Mouse (Mus musculus): ENCODE measurements at regions not wholly inside any gene's neighbourhood (a gene's known extent, or its start where the extent isn't known, plus 50 kb on each side); places are given as distances from the start of the nearest gene placed in this dataset.
"Not testable (repeated sequence)": the region's sequence is repeated elsewhere in the genome, so short reads cannot be mapped to it uniquely, and the experiment has no call there.

DNA sequence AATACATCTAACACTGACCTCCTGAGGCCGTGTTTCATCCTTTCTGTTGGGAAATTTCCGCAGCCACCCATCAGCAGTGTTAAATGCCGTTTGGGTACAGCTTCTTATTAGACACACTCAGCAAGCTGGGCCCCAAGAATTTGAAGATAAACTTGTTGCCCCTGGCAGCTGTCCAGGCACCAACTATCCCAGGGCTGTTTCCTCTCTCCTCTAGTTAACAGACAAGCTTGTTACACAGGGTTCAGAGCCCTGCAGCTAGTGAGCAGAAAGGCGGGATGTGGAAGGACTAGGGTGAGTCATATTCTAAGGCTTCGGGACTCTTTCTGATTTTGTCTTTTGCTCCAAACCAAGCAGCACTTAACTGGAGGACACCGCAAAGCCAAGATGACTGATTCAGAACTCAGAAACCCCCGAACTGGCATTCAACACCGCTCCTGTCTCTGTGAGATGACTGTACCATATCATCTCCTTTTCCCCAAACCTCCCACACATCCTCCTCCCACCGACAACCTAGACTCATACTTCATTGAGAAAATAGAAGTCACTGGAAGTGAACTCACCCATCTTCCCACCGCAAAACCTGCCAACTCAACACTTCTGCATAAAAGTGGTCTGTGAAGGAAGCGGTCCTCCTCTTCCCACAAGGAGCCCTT, 198.2 kb downstream of the Csl start:
- no peak for DNase-seq
- intact Hi-C loops (cut with DNase I): no loop called here

GRCm38 (mm10) chr10:99564605-99565004, 194.9 kb downstream of the Csl start:
- DNase-seq: no peak
- intact Hi-C loops (cut with DNase I): no loop called here

DNA sequence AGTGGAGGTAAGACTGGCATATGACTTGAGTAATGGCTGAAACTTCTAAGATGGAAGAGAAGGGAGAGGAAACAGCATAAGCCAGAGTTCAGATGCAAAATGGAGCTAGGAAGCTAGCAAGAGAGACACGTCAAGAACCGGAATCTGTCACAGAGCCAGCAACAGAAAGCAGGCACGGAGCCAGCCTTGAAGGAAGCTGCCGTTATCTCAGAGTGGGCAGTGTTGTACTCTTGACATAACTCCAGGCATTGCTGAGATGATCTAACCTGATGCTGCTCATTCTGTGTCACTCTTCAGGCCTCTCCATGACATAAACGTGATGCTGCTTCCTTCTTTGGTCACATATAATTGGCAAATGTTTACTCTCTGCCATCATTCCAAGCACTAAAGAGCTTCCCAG, 191.0 kb downstream of the Csl start:
- intact Hi-C loops (cut with DNase I): no loop called here
- peak; percentile 8 to 40 for DNase-seq

DNA sequence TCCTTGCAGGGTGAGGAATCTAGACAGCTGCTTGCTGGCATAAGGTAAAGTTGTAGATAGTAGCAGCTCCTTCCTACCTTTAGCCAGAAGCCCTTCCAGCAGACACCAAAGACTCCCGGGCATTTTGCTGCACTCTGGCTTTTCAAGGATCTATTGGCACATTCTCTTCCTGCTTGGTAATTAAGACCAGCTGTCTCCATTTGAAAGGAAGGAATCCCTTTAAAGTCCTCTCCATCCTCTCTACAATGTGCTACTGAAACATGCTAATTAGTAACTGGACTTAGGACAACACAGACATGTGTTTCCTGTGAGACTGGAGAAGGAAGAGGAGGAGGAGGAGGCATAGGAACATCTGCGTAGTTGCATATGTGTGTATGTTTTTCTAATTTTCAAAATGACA, 189.3 kb downstream of the Csl start:
- intact Hi-C loops (cut with DNase I): no loop called here
- DNase-seq: peak in 1 of 2 experiments; percentile 14

DNA sequence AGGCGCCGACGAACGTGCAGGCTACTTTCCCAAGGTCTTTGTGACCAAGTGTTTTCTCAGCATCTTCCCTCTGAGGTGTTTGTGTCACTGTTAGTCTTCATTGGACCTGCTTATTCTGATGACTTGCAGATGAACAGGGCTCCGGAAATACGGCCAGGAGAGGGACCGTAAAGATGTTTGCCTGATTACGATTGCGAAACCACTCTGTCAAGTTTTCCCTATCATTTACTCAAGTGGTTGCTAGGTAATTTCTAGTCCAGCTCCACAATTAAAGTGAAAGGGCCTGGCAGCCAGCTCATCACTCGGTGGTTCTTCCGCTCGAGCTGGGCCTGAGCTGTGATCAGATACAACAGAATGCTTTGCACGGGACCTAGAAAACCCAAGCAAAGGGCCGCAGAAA, 185.5 kb downstream of the Csl start:
- DNase-seq: no peak
- intact Hi-C loops (cut with DNase I): no loop called here

GRCm38 (mm10) chr10:99575294-99575693, 184.2 kb downstream of the Csl start:
- intact Hi-C loops (cut with DNase I): loop anchor here (5.0 kb wide), 4 partner anchors 108 to 468 kb away; partner anchors contain the start of genes Galnt4 and Poc1b
- no peak for DNase-seq

DNA sequence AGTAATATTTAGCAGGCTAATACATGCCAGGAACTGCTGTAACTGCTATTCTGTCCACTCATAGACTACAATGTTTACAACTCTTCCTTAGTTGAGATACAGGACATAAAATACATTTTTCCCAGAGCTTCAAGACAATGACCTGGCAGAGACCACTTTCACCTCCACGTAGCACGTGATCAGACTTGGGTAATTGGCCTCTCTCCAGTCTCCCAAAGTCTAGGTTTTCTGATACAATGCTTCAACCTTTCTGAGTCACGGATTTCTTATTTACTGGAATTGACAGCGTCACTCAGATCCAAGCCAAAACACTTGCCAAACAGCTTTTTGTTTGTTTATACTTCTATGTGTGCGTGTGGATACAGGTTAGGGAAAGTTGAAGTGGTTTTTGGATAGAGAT, 183.2 kb downstream of the Csl start:
- intact Hi-C loops (cut with DNase I): loop anchor here (2.0 to 5.0 kb wide), 6 partner anchors 50 to 469 kb away; partner anchors contain the start of genes Galnt4 and Poc1b
- no peak for DNase-seq

DNA sequence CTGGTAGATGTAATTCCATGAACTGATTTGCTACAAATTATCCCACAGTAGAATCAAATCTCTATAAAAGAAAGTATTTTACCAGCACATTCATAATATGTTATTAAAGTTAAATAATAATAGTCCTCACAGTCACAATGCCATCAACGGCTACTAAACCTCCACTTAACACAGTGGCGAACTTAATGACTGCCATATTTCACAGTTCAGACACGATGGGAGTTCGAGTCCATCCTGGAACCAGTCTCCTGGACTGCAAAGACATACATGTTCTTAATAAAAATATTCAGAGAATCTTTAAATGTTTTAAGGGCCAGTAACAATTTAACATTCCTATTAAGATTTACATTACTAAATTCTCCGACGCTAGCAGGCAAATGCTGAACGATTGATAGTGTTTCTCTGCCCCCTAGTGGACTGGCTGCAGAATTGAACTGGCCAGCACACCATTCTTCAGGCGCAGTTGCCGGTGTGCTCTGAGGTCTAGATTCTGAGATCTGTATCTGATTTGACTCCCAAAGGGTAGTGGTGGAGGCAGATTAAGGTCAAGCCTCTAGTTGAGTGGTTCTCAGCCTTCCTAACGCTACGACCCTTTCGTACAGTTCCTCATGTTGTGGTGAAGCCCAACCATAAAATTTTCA, 182.3 kb downstream of the Csl start:
- peak; percentile 45 to 61 for DNase-seq

GRCm38 (mm10) chr10:99578366-99578765, 181.1 kb downstream of the Csl start:
- intact Hi-C loops (cut with DNase I): loop anchor here (5.0 kb wide), 4 partner anchors 111 to 471 kb away; partner anchors contain the start of genes Galnt4 and Poc1b
- no peak for DNase-seq

More for the DNA sequence above, 182.3 kb downstream of the Csl start:
- intact Hi-C loops (cut with DNase I): loop anchor here (1.0 to 5.0 kb wide), 8 partner anchors 50 to 470 kb away; partner anchors contain the start of genes Galnt4 and Poc1b

GRCm38 (mm10) chr10:99580191-99580590, 179.3 kb downstream of the Csl start:
- DNase-seq: no peak
- intact Hi-C loops (cut with DNase I): no loop called here

DNA sequence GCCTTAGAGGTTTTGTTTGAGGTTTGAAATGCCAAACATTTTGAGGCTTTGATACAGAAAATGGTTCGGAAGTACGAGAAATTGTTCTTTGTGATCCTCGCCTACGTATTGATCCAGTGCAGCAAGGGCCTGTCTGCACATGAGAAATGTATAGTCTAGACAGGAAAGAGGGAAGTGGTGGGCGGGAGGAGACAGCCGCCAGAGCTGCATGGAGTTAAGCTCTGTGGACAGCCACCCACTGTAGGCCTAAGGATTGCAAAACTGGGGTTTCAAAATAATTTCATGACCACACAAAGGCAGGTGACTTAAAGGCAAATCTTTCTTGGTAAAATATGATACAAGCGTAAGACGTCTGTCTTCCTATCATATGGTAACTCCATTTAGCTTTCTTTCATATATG, 178.4 kb downstream of the Csl start:
- intact Hi-C loops (cut with DNase I): no loop called here
- DNase-seq: no peak

GRCm38 (mm10) chr10:99584855-99585254, 174.6 kb downstream of the Csl start:
- DNase-seq: no peak
- intact Hi-C loops (cut with DNase I): no loop called here

DNA sequence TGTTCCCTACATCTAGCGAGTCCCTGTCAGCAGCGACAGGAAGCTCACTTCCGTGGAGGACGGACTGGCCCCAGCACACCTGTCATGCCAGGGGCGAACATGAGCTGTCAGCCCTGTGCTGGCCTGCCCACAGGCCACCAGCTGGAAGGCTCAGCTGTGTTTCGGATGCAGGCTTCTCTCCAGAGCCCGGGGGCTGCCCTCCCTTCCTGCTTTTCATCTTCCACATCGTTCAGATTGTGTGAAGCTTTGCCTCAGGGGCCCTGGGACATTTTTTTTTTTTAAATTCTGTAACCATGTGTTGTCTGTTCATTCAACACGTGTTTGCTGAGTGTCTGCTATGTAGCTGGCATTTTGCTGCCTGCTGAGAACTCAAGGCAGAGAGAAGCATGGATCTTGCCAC, 167.2 kb downstream of the Csl start:
- no peak for DNase-seq
- intact Hi-C loops (cut with DNase I): no loop called here

GRCm38 (mm10) chr10:99595659-99596058, 163.8 kb downstream of the Csl start:
- DNase-seq: no peak
- intact Hi-C loops (cut with DNase I): no loop called here

DNA sequence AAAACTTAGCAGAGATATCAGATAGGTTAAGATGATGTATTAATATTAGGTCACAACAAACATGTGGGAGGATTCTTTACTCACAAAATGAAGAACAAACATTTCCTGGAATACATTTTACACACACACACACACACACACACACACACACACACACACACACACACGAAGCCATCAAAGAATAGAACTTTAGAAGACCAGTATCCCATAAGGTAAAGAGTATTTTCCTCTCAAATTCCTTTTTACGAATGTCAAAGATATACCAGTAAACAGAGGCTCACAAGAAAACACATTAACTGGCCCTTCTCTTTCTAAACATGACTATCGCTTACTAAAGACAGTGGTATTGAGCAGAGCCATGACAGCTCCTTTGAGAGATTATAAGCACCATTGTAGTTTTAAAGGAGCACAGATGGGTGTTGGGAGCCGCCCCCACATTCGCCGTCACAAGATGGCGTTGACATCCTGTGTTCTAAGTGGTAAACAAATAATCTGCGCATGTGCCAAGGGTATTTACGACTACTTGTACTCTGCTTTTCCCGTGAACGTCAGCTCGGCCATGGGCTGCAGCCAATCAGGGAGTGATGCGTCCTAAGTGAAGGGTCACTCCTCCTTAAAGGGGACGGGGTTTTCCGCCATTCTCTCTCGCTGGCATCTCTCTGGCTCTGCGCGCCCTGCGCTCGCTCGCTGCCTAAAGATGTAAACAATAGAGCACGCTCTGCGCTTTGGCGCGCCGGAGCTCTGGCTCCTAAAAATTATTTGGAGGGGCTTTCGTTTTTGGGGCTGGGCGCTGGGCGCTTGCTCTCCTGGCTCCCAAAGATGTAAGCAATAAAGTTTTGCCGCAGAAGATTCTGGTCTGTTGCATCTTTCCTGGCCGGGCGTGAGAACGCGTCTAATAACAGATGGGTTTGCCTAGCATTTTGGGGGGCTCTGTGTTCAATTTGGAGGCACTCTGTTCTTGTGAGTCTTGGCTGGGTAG, 160.0 kb downstream of the Csl start:
- DNase-seq: peak in 1 of 2 experiments; percentile 27
- intact Hi-C loops (cut with DNase I): not testable (repeated sequence)

DNA sequence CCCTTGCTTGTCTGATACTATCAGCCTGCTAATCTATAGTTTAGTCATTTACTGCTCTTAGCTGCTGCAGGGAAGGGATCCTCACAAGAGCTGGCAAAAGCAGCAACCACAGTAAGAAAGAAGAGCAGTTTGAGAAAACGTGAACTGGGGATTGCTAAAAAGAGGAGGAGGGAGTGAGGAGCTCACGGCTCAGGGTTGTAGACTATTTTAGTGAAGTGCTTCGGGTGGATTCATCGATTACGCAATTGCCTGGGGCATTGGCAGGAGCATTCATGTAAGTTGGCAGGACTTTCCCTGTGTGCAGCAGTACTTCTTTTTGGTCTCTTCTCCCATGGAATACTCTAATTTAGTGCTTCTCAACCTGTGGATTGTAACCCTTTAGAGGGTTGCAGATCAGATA, 157.1 kb downstream of the Csl start:
- intact Hi-C loops (cut with DNase I): no loop called here
- no peak for DNase-seq

DNA sequence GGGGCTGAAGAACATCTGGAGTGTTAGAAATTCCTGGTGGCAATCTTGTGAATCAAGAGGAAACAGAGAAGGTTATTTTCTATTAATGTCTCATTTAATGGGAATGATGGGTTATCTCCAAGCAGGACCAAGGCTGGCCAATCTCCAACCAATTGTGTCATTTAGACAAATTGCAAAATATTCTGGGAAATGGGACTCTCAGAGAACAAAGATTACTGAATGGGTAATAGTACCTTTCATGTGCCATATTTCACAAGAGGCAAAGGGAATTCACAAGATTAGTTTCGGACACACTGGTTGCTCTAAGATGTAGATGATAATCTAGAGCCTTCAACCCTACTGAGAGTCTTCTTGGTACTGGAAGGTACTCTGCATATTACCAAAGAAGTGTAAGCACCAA, 155.3 kb downstream of the Csl start:
- DNase-seq: no peak
- intact Hi-C loops (cut with DNase I): no loop called here

- intact Hi-C loops (cut with DNase I): no loop called here
- no peak for DNase-seq
Observed at GRCm38 (mm10) chr10:99608477-99608876, 151.0 kb downstream of the Csl start.

DNA sequence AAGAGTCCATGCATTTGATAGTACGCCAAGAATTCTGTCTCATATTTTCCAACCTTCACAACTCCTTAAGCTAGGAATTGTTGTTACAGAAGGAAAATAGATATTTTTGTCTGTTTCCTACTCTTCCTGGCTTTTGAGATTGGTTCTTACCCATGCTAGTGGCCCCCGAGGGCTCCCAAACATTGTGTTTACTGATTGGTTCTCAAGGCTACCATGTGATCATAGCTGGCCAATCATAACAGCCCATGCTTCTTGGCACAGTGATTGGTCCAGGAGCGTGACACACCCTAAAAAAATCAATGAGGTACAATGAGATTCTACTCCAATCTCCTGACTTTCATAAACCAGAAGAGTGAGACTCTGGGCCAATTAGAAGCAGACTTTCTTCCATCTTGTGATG, 150.0 kb downstream of the Csl start:
- no peak for DNase-seq
- intact Hi-C loops (cut with DNase I): no loop called here

GRCm38 (mm10) chr10:99610890-99611289, 148.6 kb downstream of the Csl start:
- intact Hi-C loops (cut with DNase I): no loop called here
- no peak for DNase-seq

Measured in heart, postnatal 36 days (tissue).